Mouse (Mus musculus): Measurements from ENCODE around the gene Aadacl2.
A peak's percentile ranks its signal among the peaks of the same experiment; 100 is the strongest.

DNA sequence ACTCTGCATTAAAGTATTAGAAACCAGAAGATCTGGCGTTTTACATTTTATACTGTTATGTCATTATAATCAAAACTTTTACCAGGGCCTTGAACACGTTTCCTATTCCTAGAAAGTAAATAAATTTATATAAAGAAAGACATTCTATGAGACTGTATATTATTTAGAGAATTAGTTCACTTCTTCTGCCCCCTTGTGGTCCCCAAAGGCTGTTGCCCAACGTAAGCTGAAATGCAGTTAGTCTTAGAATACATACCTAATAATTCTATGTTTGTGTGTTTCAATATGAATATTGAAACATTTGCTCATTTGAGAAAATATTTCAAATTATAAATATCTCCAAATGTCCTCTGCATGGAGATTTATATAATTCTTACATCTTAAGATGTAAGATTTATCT is 49.9 kb downstream of the Aadacl2 start:
- TF ChIP-seq POLR2A (IDR thresholded peaks at IDR 0.05; ENCODE audit: insufficient read depth, low read depth, low read length), result no peak
- peak; percentile 75 for TF ChIP-seq CTCF (IDR thresholded peaks at IDR 0.05)
- TF ChIP-seq EP300 (IDR thresholded peaks at IDR 0.05; ENCODE audit: insufficient read depth, low read depth, low read length), result no peak

Measured in heart, adult 2 months (tissue).